Mouse (Mus musculus): ENCODE measurements at regions not wholly inside any gene's neighbourhood (a gene's known extent, or its start where the extent isn't known, plus 50 kb on each side); places are given as distances from the start of the nearest gene placed in this dataset.

GRCm38 (mm10) chr14:104935956-104936355 lies 241.2 kb downstream of the Rbm26 start:
- no peak overlapping the region for H3K27ac ChIP-seq (ENCODE audit: low read length)
- DNase-seq (ENCODE audit: low spot score) (no peak), ATAC-seq (no peak)
- no peak overlapping the region for H3K4me2 ChIP-seq (replicated peaks; ENCODE audit: low read depth, low read length)
- 64% methylated on average over 11 of the region's 11 CpGs for WGBS
- no peaks in the 10 kb centered on the region for H3K4me1 ChIP-seq (ENCODE audit: insufficient read depth, low read depth, low read length)
- H3K9me3 ChIP-seq (ENCODE audit: low read length): no peaks in the 10 kb centered on the region
- H3K36me3 ChIP-seq (ENCODE audit: insufficient read depth, low read length): no peaks in the 10 kb centered on the region
- TF ChIP-seq CTCF (IDR thresholded peaks at IDR 0.05): no peak
- no peak for TF ChIP-seq EP300 (IDR thresholded peaks at IDR 0.05)
- H3K4me3 ChIP-seq (ENCODE audit: low read depth, low read length): no peak overlapping the region
- no peak overlapping the region for H3K9ac ChIP-seq (replicated peaks; ENCODE audit: low read depth)
- H3K27me3 ChIP-seq (replicated peaks; ENCODE audit: insufficient read depth, low read length): no peaks in the 10 kb centered on the region

- ATAC-seq (no peak), DNase-seq (ENCODE audit: low spot score) (no peak)
- no peak overlapping the region for H3K27ac ChIP-seq (ENCODE audit: low read length)
- no peaks in the 10 kb centered on the region for H3K4me1 ChIP-seq (ENCODE audit: insufficient read depth, low read depth, low read length)
- H3K36me3 ChIP-seq (ENCODE audit: insufficient read depth, low read length): no peaks in the 10 kb centered on the region
- H3K9ac ChIP-seq (replicated peaks; ENCODE audit: low read depth): no peak overlapping the region
- no peak overlapping the region for H3K4me2 ChIP-seq (replicated peaks; ENCODE audit: low read depth, low read length)
- no peaks in the 10 kb centered on the region for H3K27me3 ChIP-seq (replicated peaks; ENCODE audit: insufficient read depth, low read length)
- TF ChIP-seq EP300 (IDR thresholded peaks at IDR 0.05): no peak
- no peak for TF ChIP-seq CTCF (IDR thresholded peaks at IDR 0.05)
- no peak overlapping the region for H3K4me3 ChIP-seq (ENCODE audit: low read depth, low read length)
- no peaks in the 10 kb centered on the region for H3K9me3 ChIP-seq (ENCODE audit: low read length)
These were observed 271.4 kb downstream of the Rbm26 start for GRCm38 (mm10) chr14:104905706-104906105.

- H3K4me2 ChIP-seq (replicated peaks; ENCODE audit: low read depth, low read length): no peak overlapping the region
- no peaks in the 10 kb centered on the region for H3K4me1 ChIP-seq (ENCODE audit: insufficient read depth, low read depth, low read length)
- DNase-seq (ENCODE audit: low spot score): no peak
- H3K36me3 ChIP-seq (ENCODE audit: insufficient read depth, low read length): no peaks in the 10 kb centered on the region
- H3K9me3 ChIP-seq (ENCODE audit: low read length): no peaks in the 10 kb centered on the region
- H3K27me3 ChIP-seq (replicated peaks; ENCODE audit: insufficient read depth, low read length): no peaks in the 10 kb centered on the region
- no peak overlapping the region for H3K4me3 ChIP-seq (ENCODE audit: low read depth, low read length)
- 56% methylated on average over 10 of the region's 10 CpGs for WGBS
- no peak for ATAC-seq
- no peak overlapping the region for H3K27ac ChIP-seq (ENCODE audit: low read length)
- TF ChIP-seq EP300 (IDR thresholded peaks at IDR 0.05): no peak
- TF ChIP-seq CTCF (IDR thresholded peaks at IDR 0.05): no peak
- H3K9ac ChIP-seq (replicated peaks; ENCODE audit: low read depth): no peak overlapping the region
These were observed 274.8 kb downstream of the Rbm26 start for GRCm38 (mm10) chr14:104902120-104903027.

GRCm38 (mm10) chr14:104901072-104901471 lies 276.1 kb downstream of the Rbm26 start:
- no peak for ATAC-seq
- Histone ChIP-seq H3K27ac (ENCODE audit: low read length) (no peak overlapping the region), H3K36me3 (ENCODE audit: insufficient read depth, low read length) (no peaks in the 10 kb centered on the region), H3K9me3 (ENCODE audit: low read length) (no peaks in the 10 kb centered on the region), H3K27me3 (replicated peaks; ENCODE audit: insufficient read depth, low read length) (no peaks in the 10 kb centered on the region), H3K4me3 (ENCODE audit: low read depth, low read length) (no peak overlapping the region), H3K9ac (replicated peaks; ENCODE audit: low read depth) (no peak overlapping the region), H3K4me1 (ENCODE audit: insufficient read depth, low read depth, low read length) (no peaks in the 10 kb centered on the region), H3K4me2 (replicated peaks; ENCODE audit: low read depth, low read length) (peak overlapping the region; percentile 25; the same call in 1 of the 2 replicates)
- TF ChIP-seq CTCF (IDR thresholded peaks at IDR 0.05) (no peak), EP300 (IDR thresholded peaks at IDR 0.05) (no peak)
- WGBS: 40% methylated on average over 11 of the region's 11 CpGs
- DNase-seq (ENCODE audit: low spot score): peak; percentile 6

- H3K9me3 ChIP-seq (ENCODE audit: low read length): no peaks in the 10 kb centered on the region
- 72% methylated on average over 3 of the region's 3 CpGs for WGBS
- H3K27me3 ChIP-seq (replicated peaks; ENCODE audit: insufficient read depth, low read length): no peaks in the 10 kb centered on the region
- H3K4me2 ChIP-seq (replicated peaks; ENCODE audit: low read depth, low read length): no peak overlapping the region
- no peak overlapping the region for H3K9ac ChIP-seq (replicated peaks; ENCODE audit: low read depth)
- DNase-seq (ENCODE audit: low spot score): no peak
- no peaks in the 10 kb centered on the region for H3K4me1 ChIP-seq (ENCODE audit: insufficient read depth, low read depth, low read length)
- no peak for TF ChIP-seq CTCF (IDR thresholded peaks at IDR 0.05)
- no peak for TF ChIP-seq EP300 (IDR thresholded peaks at IDR 0.05)
- H3K36me3 ChIP-seq (ENCODE audit: insufficient read depth, low read length): no peaks in the 10 kb centered on the region
- no peak for ATAC-seq
- H3K4me3 ChIP-seq (ENCODE audit: low read depth, low read length): no peak overlapping the region
- no peak overlapping the region for H3K27ac ChIP-seq (ENCODE audit: low read length)
These were observed 305.9 kb downstream of the Rbm26 start for GRCm38 (mm10) chr14:104871203-104871602.

- Histone ChIP-seq H3K4me2 (replicated peaks; ENCODE audit: low read depth, low read length) (no peak overlapping the region), H3K4me3 (ENCODE audit: low read depth, low read length) (no peak overlapping the region), H3K27ac (ENCODE audit: low read length) (no peak overlapping the region), H3K36me3 (ENCODE audit: insufficient read depth, low read length) (no peaks in the 10 kb centered on the region), H3K27me3 (replicated peaks; ENCODE audit: insufficient read depth, low read length) (no peaks in the 10 kb centered on the region), H3K4me1 (ENCODE audit: insufficient read depth, low read depth, low read length) (no peaks in the 10 kb centered on the region), H3K9ac (replicated peaks; ENCODE audit: low read depth) (no peak overlapping the region), H3K9me3 (ENCODE audit: low read length) (no peaks in the 10 kb centered on the region)
- 49% methylated on average over 6 of the region's 6 CpGs for WGBS
- no peak for TF ChIP-seq EP300 (IDR thresholded peaks at IDR 0.05)
- TF ChIP-seq CTCF (IDR thresholded peaks at IDR 0.05): no peak
- DNase-seq (ENCODE audit: low spot score) (peak; percentile 30), ATAC-seq (no peak; the same call in 1 of the 2 replicates)
These were observed 309.6 kb downstream of the Rbm26 start for GRCm38 (mm10) chr14:104867540-104867939.
